Mouse (Mus musculus): ENCODE measurements around the gene Dhx58. TPM values are rescaled to one million over a fixed set of nuclear protein-coding genes. Genes with fewer than 3 reads are reported as not detected.
A peak's percentile ranks its signal among the peaks of the same experiment; 100 is the strongest.

Gene Dhx58
- polyA plus RNA-seq, 1 experiment, result 13.3 TPM

GRCm38 (mm10) chr11:100651205-100651604 lies 52.9 kb downstream of the Dhx58 start:
- Histone ChIP-seq H3K4me1 (ENCODE audit: control insufficient read depth, insufficient read depth, insufficient read length, low read length) (no peaks in the 10 kb centered on the region), H3K36me3 (ENCODE audit: control insufficient read depth, insufficient read depth, low read length) (no peaks in the 10 kb centered on the region), H3K27ac (ENCODE audit: insufficient read depth, low read depth, low read length) (no peak overlapping the region), H3K27me3 (ENCODE audit: control insufficient read depth, insufficient read depth, low read length) (peaks cover 19% of the 10 kb centered on the region), H3K4me3 (ENCODE audit: low read depth, low read length) (no peak overlapping the region)
- TF ChIP-seq CTCF (IDR thresholded peaks at IDR 0.05; ENCODE audit: extremely low read depth, insufficient read length, insufficient replicate concordance, low read depth, low read length) (no peak), POLR2A (IDR thresholded peaks at IDR 0.05; ENCODE audit: low read depth, low read length) (no peak)
- 17% methylated on average over 8 of the region's 8 CpGs for WGBS

GRCm38 (mm10) chr11:100648405-100648804 lies 55.7 kb downstream of the Dhx58 start:
- no peak overlapping the region for H3K27ac ChIP-seq (ENCODE audit: insufficient read depth, low read depth, low read length)
- 74% methylated on average over 8 of the region's 8 CpGs for WGBS
- no peak overlapping the region for H3K4me3 ChIP-seq (ENCODE audit: low read depth, low read length)
- no peaks in the 10 kb centered on the region for H3K4me1 ChIP-seq (ENCODE audit: control insufficient read depth, insufficient read depth, insufficient read length, low read length)
- peaks cover 19% of the 10 kb centered on the region for H3K27me3 ChIP-seq (ENCODE audit: control insufficient read depth, insufficient read depth, low read length)
- H3K36me3 ChIP-seq (ENCODE audit: control insufficient read depth, insufficient read depth, low read length), result no peaks in the 10 kb centered on the region
- no peak for TF ChIP-seq POLR2A (IDR thresholded peaks at IDR 0.05; ENCODE audit: low read depth, low read length)
- no peak for TF ChIP-seq CTCF (IDR thresholded peaks at IDR 0.05; ENCODE audit: extremely low read depth, insufficient read length, insufficient replicate concordance, low read depth, low read length)

GRCm38 (mm10) chr11:100646265-100646664 lies 57.8 kb downstream of the Dhx58 start:
- H3K27ac ChIP-seq (ENCODE audit: insufficient read depth, low read depth, low read length), result no peak overlapping the region
- TF ChIP-seq CTCF (IDR thresholded peaks at IDR 0.05; ENCODE audit: extremely low read depth, insufficient read length, insufficient replicate concordance, low read depth, low read length), result peak; percentile 68; the same call in 1 of the 2 replicates
- no peak for TF ChIP-seq POLR2A (IDR thresholded peaks at IDR 0.05; ENCODE audit: low read depth, low read length)
- H3K27me3 ChIP-seq (ENCODE audit: control insufficient read depth, insufficient read depth, low read length), result peaks cover 18% of the 10 kb centered on the region
- H3K4me1 ChIP-seq (ENCODE audit: control insufficient read depth, insufficient read depth, insufficient read length, low read length), result no peaks in the 10 kb centered on the region
- H3K4me3 ChIP-seq (ENCODE audit: low read depth, low read length), result no peak overlapping the region
- no peaks in the 10 kb centered on the region for H3K36me3 ChIP-seq (ENCODE audit: control insufficient read depth, insufficient read depth, low read length)
- WGBS, result 8% methylated on average over 1 of the region's 1 CpGs

Other genes starting within 250 kb of the Dhx58 start
- 1.7 TPM in 2 replicates for gene Klhl11, start 231.5 kb downstream of the Dhx58 start, polyA plus RNA-seq (2012; rRNA removed)
- gene Acly, start 176.3 kb downstream of the Dhx58 start, polyA plus RNA-seq (2012; rRNA removed), result 14.0 and 21.7 TPM in 2 replicates
- gene Ttc25, start 158.7 kb downstream of the Dhx58 start, polyA plus RNA-seq (2012; rRNA removed), result 0.01 and 0.09 TPM in 2 replicates
- 12.1 and 19.4 TPM in 2 replicates for gene Cnp, start 129.4 kb downstream of the Dhx58 start, polyA plus RNA-seq (2012; rRNA removed)
- gene Nkiras2, start 85.0 kb downstream of the Dhx58 start, polyA plus RNA-seq (2012; rRNA removed), result 85.2 and 134 TPM in 2 replicates
- 10.6 and 24.8 TPM in 2 replicates for gene Dnajc7, start 84.1 kb downstream of the Dhx58 start, polyA plus RNA-seq (2012; rRNA removed)
- gene Zfp385c, start 11.8 kb downstream of the Dhx58 start, polyA plus RNA-seq (2012; rRNA removed), result 0.14 and 0.62 TPM in 2 replicates
- 10.9 and 12.2 TPM in 2 replicates for gene Kat2a, start 8.2 kb upstream of the Dhx58 start, polyA plus RNA-seq (2012; rRNA removed)
- gene Hspb9, start 9.6 kb upstream of the Dhx58 start, polyA plus RNA-seq (2012; rRNA removed), result not detected in 2 replicates
- gene Rab5c, start 33.9 kb upstream of the Dhx58 start, polyA plus RNA-seq (2012; rRNA removed), result 186 and 350 TPM in 2 replicates
- gene Kcnh4, start 55.7 kb upstream of the Dhx58 start, polyA plus RNA-seq (2012; rRNA removed), result 0.04 TPM in 1 of 2 replicates, not detected in the other
- gene Hcrt, start 58.7 kb upstream of the Dhx58 start, polyA plus RNA-seq (2012; rRNA removed), result not detected in 2 replicates
- gene Ghdc, start 66.7 kb upstream of the Dhx58 start, polyA plus RNA-seq (2012; rRNA removed), result 9.8 and 10.0 TPM in 2 replicates
- 9.6 and 10.8 TPM in 2 replicates for gene Stat5b, start 146.5 kb upstream of the Dhx58 start, polyA plus RNA-seq (2012; rRNA removed)
- gene Stat5a, start 155.1 kb upstream of the Dhx58 start, polyA plus RNA-seq (2012; rRNA removed), result 6.9 and 7.4 TPM in 2 replicates
- 55.2 and 106 TPM in 2 replicates for gene Stat3, start 235.3 kb upstream of the Dhx58 start, polyA plus RNA-seq (2012; rRNA removed)

Data from small intestine, adult 2 months (tissue).